24 mouse cellular contexts compared by ENCODE assay signal in genomic region chr16:21735638-21736037, GRCm38 (mm10). TPM values are rescaled to one million over a fixed set of nuclear protein-coding genes. Genes with fewer than 3 reads are reported as not detected.
A peak's percentile ranks its signal among the peaks of the same experiment; 100 is the strongest.
DNase-seq lines count a peak whose midpoint lies in the region; ATAC-seq and TF ChIP-seq lines count a peak whose summit lies in the region.
"Had no signal": no experiment of that assay in that cellular context is flagged by ENCODE, and none has a peak within 500 bp of the region (broad histone marks: within the 10 kb centered on the region; RNA-seq: fewer than 3 reads in every experiment).

No protein-coding gene starts in this region.

- DNase-seq in midbrain, embryonic 11.5 days (ENCODE audit: low spot score, missing footprints): peak; percentile 62
- DNase-seq in midbrain, embryonic 14.5 days: no peak
- DNase-seq in CH12.LX (ENCODE audit: extremely low read depth): no peak
- no peak for DNase-seq in ES-E14 (ENCODE audit: low read depth, low spot score)
- DNase-seq in MEL (ENCODE audit: low read depth, low spot score): no peak
- DNase-seq in neural tube, embryonic 10.5 days (ENCODE audit: extremely low spot score, low spot score): no peak
- no peak for DNase-seq in frontal cortex, postnatal 10 days (ENCODE audit: low spot score in 2 of 2)
- DNase-seq: adrenal gland, adult 2 months; adrenal gland, adult 8-10 months; adrenal gland, postnatal 10 days; adrenal gland, postnatal 14 days; adrenal gland, postnatal 25 days; adrenal gland, postnatal 36 days; B cell, adult 2 months; cerebellum, adult 11 months; cerebellum, adult 11-12 months; cerebellum, adult 18-20 months; cerebellum, adult 2 months; cerebellum, adult 8-10 months had no signal

- no peak overlapping the region for H3K4me2 ChIP-seq in midbrain, embryonic 11.5 days
- no peak overlapping the region for H3K4me2 ChIP-seq in midbrain, embryonic 14.5 days (ENCODE audit: low read length)
- H3K4me2 ChIP-seq in CH12.LX (ENCODE audit: insufficient read depth, low read depth, poor library complexity, severe bottlenecking): no peak overlapping the region
- no peak overlapping the region for H3K4me2 ChIP-seq in forebrain, embryonic 15.5 days (replicated peaks)

- in situ Hi-C loops in CH12.LX (cut with MboI; ENCODE audit: low pct_ligation_motif_present, low pct_unique_long_range_greater_than_20kb, low sequenced_read_pairs) (no loop called here), ES-E14 (cut with MboI; ENCODE audit: low sequenced_read_pairs in 2 of 2, unreplicated experiment in 2 of 2) (no loop called here)

- no peak for ATAC-seq in midbrain, embryonic 11.5 days (ENCODE audit: low FRiP score)
- no peak for ATAC-seq in midbrain, embryonic 14.5 days (ENCODE audit: low FRiP score, low TSS enrichment)
- no peak for ATAC-seq in forebrain, embryonic 15.5 days (replicated peaks)
- ATAC-seq: activated CD4-positive, CD25-positive, alpha-beta regulatory T cell, adult 4 months; CD4-positive, CD25-positive, alpha-beta regulatory T cell, adult 4 months; Patski had no signal

- TF ChIP-seq EP300 in CH12.LX (IDR thresholded peaks at IDR 0.05; ENCODE audit: low read length): no peak
- TF ChIP-seq EP300 in MEL (IDR thresholded peaks at IDR 0.05; ENCODE audit: low read depth in 1 of 2, low read length in 2 of 2): no peak

- no peak overlapping the region for H3K4me3 ChIP-seq in midbrain, embryonic 11.5 days (ENCODE audit: low read depth, low read length)
- no peak overlapping the region for H3K4me3 ChIP-seq in midbrain, embryonic 14.5 days (replicated peaks; ENCODE audit: low read depth, low read length)
- H3K4me3 ChIP-seq in CH12.LX (replicated peaks in 1 of 3; ENCODE audit: low read depth in 2 of 3, low read length in 2 of 3, poor library complexity in 1 of 3) (no peak overlapping the region), ES-E14 (ENCODE audit: insufficient read depth in 1 of 2, low read depth in 1 of 2, low read length in 2 of 2, poor library complexity in 1 of 2, severe bottlenecking in 1 of 2) (no peak overlapping the region), MEL (ENCODE audit: control insufficient read depth in 1 of 2, insufficient read depth in 1 of 2, low read depth in 2 of 2, low read length in 2 of 2) (no peak overlapping the region)
- no peak overlapping the region for H3K4me3 ChIP-seq in forebrain, embryonic 15.5 days

- H3K36me3 ChIP-seq in midbrain, embryonic 11.5 days (ENCODE audit: control insufficient read depth, insufficient read depth, low read length): no peaks in the 10 kb centered on the region
- no peaks in the 10 kb centered on the region for H3K36me3 ChIP-seq in midbrain, embryonic 14.5 days (ENCODE audit: control insufficient read depth, insufficient read depth, low read length)
- H3K36me3 ChIP-seq in CH12.LX (replicated peaks in 1 of 2; ENCODE audit: control insufficient read depth in 1 of 2, insufficient read depth in 1 of 2, low read length in 1 of 2) (no peaks in the 10 kb centered on the region), ES-E14 (ENCODE audit: control insufficient read depth, insufficient read depth, low read length, poor library complexity, severe bottlenecking) (no peaks in the 10 kb centered on the region), MEL (ENCODE audit: control insufficient read depth in 1 of 2, insufficient read depth in 2 of 2, low read length in 2 of 2) (no peaks in the 10 kb centered on the region)
- H3K36me3 ChIP-seq in forebrain, embryonic 15.5 days: no peaks in the 10 kb centered on the region
- H3K36me3 ChIP-seq: G1E had no signal

- no peak overlapping the region for H3K27ac ChIP-seq in midbrain, embryonic 11.5 days (ENCODE audit: low read depth, low read length)
- H3K27ac ChIP-seq in midbrain, embryonic 14.5 days (replicated peaks; ENCODE audit: low read depth, low read length): no peak overlapping the region
- H3K27ac ChIP-seq in CH12.LX (ENCODE audit: insufficient read depth, low read depth): no peak overlapping the region
- no peak overlapping the region for H3K27ac ChIP-seq in ES-E14 (ENCODE audit: insufficient read depth, low read depth, low read length, poor library complexity, severe bottlenecking)
- no peak overlapping the region for H3K27ac ChIP-seq in MEL (ENCODE audit: control insufficient read depth, low read depth, low read length)
- no peak overlapping the region for H3K27ac ChIP-seq in forebrain, embryonic 15.5 days (replicated peaks)

- dilution Hi-C loops in CH12.LX (cut with MboI; ENCODE audit: extremely low pct_ligation_motif_present, extremely low pct_unique_long_range_greater_than_20kb, low sequenced_read_pairs): no loop called here

- H3K27me3 ChIP-seq in midbrain, embryonic 11.5 days (ENCODE audit: control insufficient read depth, insufficient read depth, low read length): no peaks in the 10 kb centered on the region
- no peaks in the 10 kb centered on the region for H3K27me3 ChIP-seq in midbrain, embryonic 14.5 days (ENCODE audit: control insufficient read depth, insufficient read depth, low read length)
- no peaks in the 10 kb centered on the region for H3K27me3 ChIP-seq in CH12.LX (replicated peaks)
- peaks cover 0 to 2% of the 10 kb centered on the region in 2 experiments; a peak in 2 of 4 replicates for H3K27me3 ChIP-seq in MEL (ENCODE audit: control insufficient read depth in 1 of 2, insufficient read depth in 2 of 2, low read length in 2 of 2)
- H3K27me3 ChIP-seq in forebrain, embryonic 15.5 days: no peaks in the 10 kb centered on the region

- TF ChIP-seq CTCF in CH12.LX (conservative IDR thresholded peaks at IDR 0.05 in 1 of 2, IDR thresholded peaks at IDR 0.05 in 1 of 2; ENCODE audit: low read depth in 2 of 2, low read length in 2 of 2): no peak
- no peak for TF ChIP-seq CTCF in MEL (IDR thresholded peaks at IDR 0.05 in 2 of 3, conservative IDR thresholded peaks at IDR 0.05 in 1 of 3; ENCODE audit: control insufficient read depth in 1 of 3, insufficient read depth in 1 of 3, low read depth in 2 of 3, low read length in 3 of 3, poor library complexity in 1 of 3, severe bottlenecking in 1 of 3)

- H3K79me2 ChIP-seq in CH12.LX (replicated peaks; ENCODE audit: control insufficient read depth, extremely low read depth, insufficient read depth, poor library complexity, severe bottlenecking) (no peaks in the 10 kb centered on the region), MEL (ENCODE audit: control insufficient read depth, insufficient read depth, low read length, poor library complexity) (no peaks in the 10 kb centered on the region)

- H3K9ac ChIP-seq in midbrain, embryonic 11.5 days (ENCODE audit: low read length): no peak overlapping the region
- H3K9ac ChIP-seq in midbrain, embryonic 14.5 days (replicated peaks; ENCODE audit: low read length): no peak overlapping the region
- H3K9ac ChIP-seq in CH12.LX (ENCODE audit: insufficient read depth, low read depth): no peak overlapping the region
- no peak overlapping the region for H3K9ac ChIP-seq in ES-E14 (ENCODE audit: insufficient read depth, low read depth, low read length, poor library complexity, severe bottlenecking)
- H3K9ac ChIP-seq in MEL (ENCODE audit: control insufficient read depth, low read depth, low read length, poor library complexity, severe bottlenecking): no peak overlapping the region
- H3K9ac ChIP-seq in forebrain, embryonic 15.5 days (replicated peaks): no peak overlapping the region

- H3K9me3 ChIP-seq in midbrain, embryonic 11.5 days (ENCODE audit: control insufficient read depth, low read length): no peaks in the 10 kb centered on the region
- H3K9me3 ChIP-seq in midbrain, embryonic 14.5 days (ENCODE audit: control insufficient read depth, low read length): no peaks in the 10 kb centered on the region
- H3K9me3 ChIP-seq in CH12.LX (replicated peaks; ENCODE audit: low read length) (peaks cover 3% of the 10 kb centered on the region), ES-E14 (ENCODE audit: control insufficient read depth, insufficient read depth, low read depth, low read length) (no peaks in the 10 kb centered on the region), MEL (replicated peaks; ENCODE audit: insufficient read depth, low read length) (no peaks in the 10 kb centered on the region)
- no peaks in the 10 kb centered on the region for H3K9me3 ChIP-seq in forebrain, embryonic 15.5 days
- H3K9me3 ChIP-seq: G1E had no signal

- TF ChIP-seq POLR2A in CH12.LX (IDR thresholded peaks at IDR 0.05; ENCODE audit: low read depth, low read length) (no peak), MEL (IDR thresholded peaks at IDR 0.05; ENCODE audit: control insufficient read depth in 1 of 2, insufficient read depth in 1 of 2, low read depth in 1 of 2, low read length in 2 of 2, poor library complexity in 1 of 2) (no peak)

- WGBS in midbrain, embryonic 11.5 days: 86% methylated on average over 1 of the region's 1 CpGs
- 100% methylated on average over 1 of the region's 1 CpGs for whole genome bisulfite sequencing in midbrain, embryonic 14.5 days
- 100% methylated on average over 1 of the region's 1 CpGs for WGBS in forebrain, embryonic 15.5 days

- no peaks in the 10 kb centered on the region for H3K4me1 ChIP-seq in midbrain, embryonic 11.5 days (ENCODE audit: control insufficient read depth, insufficient read depth, low read length)
- H3K4me1 ChIP-seq in midbrain, embryonic 14.5 days (ENCODE audit: control insufficient read depth, insufficient read depth, low read length): no peaks in the 10 kb centered on the region
- H3K4me1 ChIP-seq in CH12.LX (ENCODE audit: control insufficient read depth in 1 of 2, insufficient read depth in 2 of 2) (no peaks in the 10 kb centered on the region), ES-E14 (ENCODE audit: control insufficient read depth in 2 of 2, insufficient read depth in 2 of 2, low read length in 2 of 2, poor library complexity in 1 of 2) (no peaks in the 10 kb centered on the region), MEL (ENCODE audit: control insufficient read depth in 1 of 2, insufficient read depth in 2 of 2, low read length in 2 of 2) (peaks cover 0 to 3% of the 10 kb centered on the region in 2 experiments; a peak in 2 of 4 replicates)
- H3K4me1 ChIP-seq in forebrain, embryonic 15.5 days: no peaks in the 10 kb centered on the region

- no peak for TF ChIP-seq RAD21 in CH12.LX (IDR thresholded peaks at IDR 0.05; ENCODE audit: low read depth, low read length)
- TF ChIP-seq RAD21 in MEL (IDR thresholded peaks at IDR 0.05; ENCODE audit: low read depth, low read length): no peak

RNA-seq across cellular contexts. Expression of gene 2510009E07Rik, which starts 41.2 kb away (rescaled TPM):
- polyA plus RNA-seq in midbrain, embryonic 11.5 days (2014; fragmentation: Nextera tagmentation; extraction: Ambion mirVana): 96.4 and 97.8 TPM in 2 replicates
- polyA plus RNA-seq in midbrain, embryonic 14.5 days (2014; fragmentation: Nextera tagmentation; extraction: Ambion mirVana): 49.8 and 73.9 TPM in 2 replicates
- total RNA-seq in CH12.LX (2012; rRNA removed) (not detected in 2 replicates), CH12.LX (2014; rRNA removed) (not detected in 2 replicates), ES-E14 (2012; rRNA removed) (1.1 and 1.8 TPM in 2 replicates), MEL (2012; rRNA removed) (not detected in 2 replicates)
- polyA plus RNA-seq in CH12.LX (2012; ENCODE audit: insufficient read length, low read depth) (not detected in 2 replicates), MEL (2012; ENCODE audit: insufficient read depth in 1 of 2, insufficient read length in 2 of 2, low read depth in 1 of 2, low replicate concordance in 2 of 2, missing spikeins in 1 of 2) (not detected)
- polyA plus RNA-seq in forebrain, embryonic 15.5 days (2015; fragmentation: Nextera tagmentation; extraction: Ambion mirVana): 41.6 and 42.7 TPM in 2 replicates
- polyA plus RNA-seq: G1E had no signal

RNA-seq across cellular contexts. Expression of gene Ehhadh, which starts 52.0 kb away (rescaled TPM):
- 1.9 and 2.0 TPM in 2 replicates for polyA plus RNA-seq in midbrain, embryonic 11.5 days (2014; fragmentation: Nextera tagmentation; extraction: Ambion mirVana)
- 1.2 and 1.6 TPM in 2 replicates for polyA plus RNA-seq in midbrain, embryonic 14.5 days (2014; fragmentation: Nextera tagmentation; extraction: Ambion mirVana)
- total RNA-seq in CH12.LX (2012; rRNA removed) (2.9 TPM in 2 replicates), CH12.LX (2014; rRNA removed) (0.47 and 0.93 TPM in 2 replicates), ES-E14 (2012; rRNA removed) (1.2 and 1.5 TPM in 2 replicates), MEL (2012; rRNA removed) (4.3 and 5.3 TPM in 2 replicates)
- polyA plus RNA-seq in CH12.LX (2012; ENCODE audit: insufficient read length, low read depth) (0.86 and 1.1 TPM in 2 replicates), MEL (2012; ENCODE audit: insufficient read depth in 1 of 2, insufficient read length in 2 of 2, low read depth in 1 of 2, low replicate concordance in 2 of 2, missing spikeins in 1 of 2) (1 to 10 TPM in 1 of 2 experiments, not detected in 1; 6.6 TPM)
- 0.51 and 0.85 TPM in 2 replicates for polyA plus RNA-seq in forebrain, embryonic 15.5 days (2015; fragmentation: Nextera tagmentation; extraction: Ambion mirVana)

RNA-seq across cellular contexts. Expression of gene Map3k13, which starts 58.5 kb away (rescaled TPM):
- polyA plus RNA-seq in midbrain, embryonic 11.5 days (2014; fragmentation: Nextera tagmentation; extraction: Ambion mirVana): 5.1 and 7.0 TPM in 2 replicates
- polyA plus RNA-seq in midbrain, embryonic 14.5 days (2014; fragmentation: Nextera tagmentation; extraction: Ambion mirVana): 6.6 and 9.3 TPM in 2 replicates
- total RNA-seq in CH12.LX (2012; rRNA removed): 0.42 and 0.89 TPM in 2 replicates
- total RNA-seq in CH12.LX (2014; rRNA removed): 0.20 and 0.32 TPM in 2 replicates
- 1.3 TPM in 2 replicates for polyA plus RNA-seq in CH12.LX (2012; ENCODE audit: insufficient read length, low read depth)
- total RNA-seq in ES-E14 (2012; rRNA removed): 0.36 and 0.53 TPM in 2 replicates
- 0.20 and 0.23 TPM in 2 replicates for total RNA-seq in MEL (2012; rRNA removed)
- under 1 TPM in 1 of 2 experiments, not detected in 1; 0.82 TPM for polyA plus RNA-seq in MEL (2012; ENCODE audit: insufficient read depth in 1 of 2, insufficient read length in 2 of 2, low read depth in 1 of 2, low replicate concordance in 2 of 2, missing spikeins in 1 of 2)
- polyA plus RNA-seq in forebrain, embryonic 15.5 days (2015; fragmentation: Nextera tagmentation; extraction: Ambion mirVana): 5.7 and 5.8 TPM in 2 replicates

Comparison
In these comparisons a context has a peak if more than half of its experiments do, and no peak if none do; other contexts are left out.
1. RNA of gene 2510009E07Rik, which starts 41.2 kb away (polyA plus RNA-seq): 96.4 to 97.8 TPM in midbrain, embryonic 11.5 days, 49.8 to 73.9 TPM in midbrain, embryonic 14.5 days and 41.6 to 42.7 TPM in forebrain, embryonic 15.5 days; not detected in CH12.LX and not detected in MEL; every median in the first group is over 10 times any median in the second.